Mouse (Mus musculus) limb, embryonic 12.5 days (tissue): ENCODE results near the gene Mlip. TPM values are rescaled to one million over a fixed set of nuclear protein-coding genes. Genes with fewer than 3 reads are reported as not detected.

Experiments
- ATAC-seq: fragments of 200-750 bp; cut with Nextera tagmentation; 2 replicates; pipeline ENCODE4 v1.8.0; 2017; ENCODE audit warnings: low read depth, moderate TSS enrichment; ENCODE audit not compliant: insufficient number of reproducible peaks, insufficient read depth, low FRiP score, low TSS enrichment
- H3K27ac ChIP-seq: fragments of 300-500 bp; sonication (generic); 2 replicates; pipeline ENCODE4 v1.5.1; 2016; ENCODE audit warnings: mild to moderate bottlenecking, moderate library complexity
- H3K27me3 ChIP-seq: fragments of 300-500 bp; sonication (generic); 2 replicates; pipeline ENCODE4 v1.6.1; 2016; ENCODE audit warnings: mild to moderate bottlenecking, moderate library complexity
- H3K36me3 ChIP-seq: fragments of 300-500 bp; sonication (generic); 2 replicates; pipeline ENCODE4 v1.6.1; 2016; ENCODE audit warnings: mild to moderate bottlenecking, moderate library complexity
- H3K4me1 ChIP-seq: fragments of 300-500 bp; sonication (generic); replicated peaks from 2 replicates; pipeline ENCODE4 v1.6.1; 2016
- H3K4me2 ChIP-seq: fragments of 300-500 bp; sonication (generic); 2 replicates; pipeline ENCODE4 v1.6.1; 2016; ENCODE audit warnings: mild to moderate bottlenecking, moderate library complexity
- H3K4me3 ChIP-seq: fragments of 300-500 bp; sonication (generic); replicated peaks from 2 replicates; pipeline ENCODE4 v1.5.1; 2016; ENCODE audit warnings: mild to moderate bottlenecking
- H3K9ac ChIP-seq: fragments of 300-500 bp; sonication (generic); replicated peaks from 2 replicates; pipeline ENCODE4 v1.6.1; 2016; ENCODE audit warnings: mild to moderate bottlenecking, moderate library complexity
- H3K9me3 ChIP-seq: fragments of 300-500 bp; sonication (generic); 2 replicates; pipeline ENCODE4 v1.6.1; 2016; ENCODE audit warnings: mild to moderate bottlenecking, moderate library complexity
- WGBS: fragments of 180-500 bp; shearing (Covaris S2); methylation state at CpG from one replicate; pipeline ENCODE4 v1.1.7; 2016; 5-methylcytosine and 5-hydroxymethylcytosine counted together
- polyA plus RNA-seq: library from polyadenylated mRNA; unstranded; fragments of >200 nt; fragmentation: Nextera tagmentation; extraction: Ambion mirVana; gene quantifications from 2 replicates; pipeline ENCODE4 v1.2.1, GENCODE M21; 2016

Gene Mlip
- polyA plus RNA-seq = 0.19 and 0.38 TPM in 2 replicates

DNA sequence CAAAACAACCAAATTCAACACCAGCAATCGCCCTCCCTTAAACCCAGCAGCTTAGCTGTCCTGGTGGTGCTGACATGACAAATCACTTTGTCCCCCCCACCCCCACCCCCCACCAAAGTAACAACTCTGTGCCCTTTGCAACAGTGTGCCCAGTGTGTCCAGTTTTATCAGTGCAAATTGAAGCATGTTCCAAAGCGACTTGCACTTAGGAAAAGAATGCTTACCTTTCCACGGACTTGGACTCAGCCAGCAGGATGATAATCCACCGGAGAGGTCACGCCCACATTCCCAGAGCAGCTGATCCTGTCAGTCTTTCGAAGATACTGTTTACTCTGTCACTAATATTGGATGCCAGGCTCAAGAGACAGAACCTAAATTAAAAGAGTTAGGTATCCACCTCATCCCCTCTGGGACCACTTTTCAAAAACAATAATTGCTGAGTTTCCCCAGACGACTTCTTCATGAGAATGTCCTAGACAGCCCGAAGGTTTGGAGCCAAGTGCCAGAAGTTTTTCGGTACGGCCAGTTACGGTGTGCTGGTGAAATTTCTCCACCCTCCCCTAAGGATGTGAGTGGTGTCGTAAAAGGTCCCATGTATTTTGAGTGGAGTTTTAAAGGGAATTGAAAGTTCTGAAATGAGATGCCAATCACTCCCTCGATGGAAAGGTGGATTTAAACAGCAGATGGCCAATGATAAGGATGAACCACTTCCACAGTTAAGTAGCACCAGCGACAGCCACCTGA lies at the start of gene Mlip:
TSS of gene Mlip (minus strand) at position 538 of the 744 bp plus-strand sequence.
- Histone ChIP-seq H3K9me3 (no peaks in the 10 kb centered on the region), H3K27me3 (no peaks in the 10 kb centered on the region), H3K4me1 (no peaks in the 10 kb centered on the region; the same call in 1 of the 2 replicates), H3K4me3 (no peak within 1 kb of the TSS), H3K27ac (no peak within 1 kb of the TSS), H3K36me3 (no peaks in the 10 kb centered on the region), H3K9ac (no peak within 1 kb of the TSS), H3K4me2 (no peak within 1 kb of the TSS)
- no peak for ATAC-seq
- WGBS = 60% methylated on average over 14 of the region's 14 CpGs

DNA sequence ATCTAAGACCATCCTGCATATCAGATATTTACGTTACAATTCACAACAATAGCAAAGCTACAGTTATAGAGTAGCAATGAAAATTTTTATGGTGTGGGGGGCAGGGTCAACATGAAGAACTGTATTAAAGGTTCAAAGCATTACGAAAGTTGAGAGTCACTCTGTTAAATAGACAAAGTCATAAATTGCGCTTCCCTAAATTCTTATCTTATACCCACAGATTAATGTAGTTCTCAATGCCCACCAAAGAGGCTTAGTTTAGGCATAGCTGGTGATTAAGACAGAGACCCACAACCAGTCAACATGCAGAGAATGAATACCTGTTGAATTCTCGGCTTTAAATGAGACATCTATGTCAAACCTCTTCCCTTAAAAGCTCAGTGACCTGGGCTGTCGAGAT lies 47.0 kb upstream of the Mlip start:
- Histone ChIP-seq H3K9ac (no peak overlapping the region), H3K4me2 (no peak overlapping the region), H3K4me1 (no peaks in the 10 kb centered on the region), H3K27ac (no peak overlapping the region), H3K4me3 (no peak overlapping the region), H3K36me3 (no peaks in the 10 kb centered on the region), H3K27me3 (no peaks in the 10 kb centered on the region), H3K9me3 (no peaks in the 10 kb centered on the region)
- WGBS = 91% methylated on average over 5 of the region's 5 CpGs
- ATAC-seq = no peak

DNA sequence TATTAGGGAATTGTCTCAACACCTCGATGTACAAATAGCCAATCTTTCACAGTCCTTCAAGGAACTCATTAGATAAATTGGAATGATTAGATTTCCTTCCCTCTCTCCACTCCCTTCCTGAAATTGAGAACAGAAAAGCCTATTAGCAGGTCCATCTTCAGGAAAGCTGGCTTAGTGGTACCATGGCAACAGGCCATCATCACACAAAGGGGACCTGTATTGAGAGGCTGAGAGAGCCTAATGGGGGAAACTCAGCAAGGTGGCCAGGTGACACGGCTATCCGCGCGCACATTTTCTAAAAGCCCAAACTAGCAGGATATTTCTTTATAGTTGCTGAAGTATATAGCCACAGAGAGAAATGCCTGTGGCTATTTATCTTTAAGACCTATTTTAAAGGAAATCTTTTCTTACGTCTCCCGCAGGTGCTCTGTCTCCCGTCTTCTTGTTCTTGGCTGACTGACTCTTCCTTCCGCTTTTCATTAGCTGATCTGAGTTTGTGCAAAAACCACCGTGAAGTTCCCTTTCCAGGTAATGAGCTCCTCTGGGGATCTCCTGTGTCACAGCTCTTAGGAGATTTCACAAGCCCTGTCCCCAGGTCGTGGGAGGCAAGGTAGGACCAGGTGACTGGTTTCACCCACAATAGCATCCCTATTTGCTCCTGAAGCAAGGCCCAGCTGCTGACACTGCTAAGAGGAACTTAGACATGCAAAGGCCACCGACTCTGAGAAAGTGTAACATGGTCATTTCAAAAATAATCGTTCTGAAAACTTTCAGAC lies 46.3 kb upstream of the Mlip start:
- H3K27me3 ChIP-seq = no peaks in the 10 kb centered on the region
- no peak for ATAC-seq
- 63% methylated on average over 13 of the region's 13 CpGs for WGBS
- no peak overlapping the region for H3K9ac ChIP-seq
- no peak overlapping the region for H3K4me3 ChIP-seq
- no peaks in the 10 kb centered on the region for H3K4me1 ChIP-seq
- H3K9me3 ChIP-seq = no peaks in the 10 kb centered on the region
- H3K36me3 ChIP-seq = no peaks in the 10 kb centered on the region
- no peak overlapping the region for H3K27ac ChIP-seq
- H3K4me2 ChIP-seq = no peak overlapping the region

DNA sequence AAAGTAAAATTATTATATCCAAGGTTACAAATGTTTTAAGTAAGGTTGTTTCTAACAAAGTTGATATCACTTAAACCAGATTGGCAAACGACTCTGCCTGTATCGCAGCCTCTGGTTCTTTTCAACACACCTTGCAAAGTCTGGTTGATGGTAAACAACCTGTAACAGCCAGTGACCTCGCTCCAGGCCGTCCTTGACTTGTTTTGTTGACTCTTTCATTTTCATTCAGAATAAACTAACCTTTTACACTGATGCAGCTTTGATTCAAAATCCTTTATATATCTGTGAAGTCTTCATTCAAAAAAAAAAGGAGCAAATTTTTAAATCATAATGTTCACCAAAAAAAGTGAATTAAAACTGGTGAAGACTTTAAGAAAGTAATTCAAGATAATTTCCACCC lies 44.3 kb upstream of the Mlip start:
- no peaks in the 10 kb centered on the region for H3K4me1 ChIP-seq
- H3K27me3 ChIP-seq = no peaks in the 10 kb centered on the region
- no peak overlapping the region for H3K9ac ChIP-seq
- H3K4me2 ChIP-seq = no peak overlapping the region
- no peak for ATAC-seq
- no peak overlapping the region for H3K27ac ChIP-seq
- no peaks in the 10 kb centered on the region for H3K9me3 ChIP-seq
- WGBS = 62% methylated on average over 4 of the region's 4 CpGs
- no peak overlapping the region for H3K4me3 ChIP-seq
- no peaks in the 10 kb centered on the region for H3K36me3 ChIP-seq

DNA sequence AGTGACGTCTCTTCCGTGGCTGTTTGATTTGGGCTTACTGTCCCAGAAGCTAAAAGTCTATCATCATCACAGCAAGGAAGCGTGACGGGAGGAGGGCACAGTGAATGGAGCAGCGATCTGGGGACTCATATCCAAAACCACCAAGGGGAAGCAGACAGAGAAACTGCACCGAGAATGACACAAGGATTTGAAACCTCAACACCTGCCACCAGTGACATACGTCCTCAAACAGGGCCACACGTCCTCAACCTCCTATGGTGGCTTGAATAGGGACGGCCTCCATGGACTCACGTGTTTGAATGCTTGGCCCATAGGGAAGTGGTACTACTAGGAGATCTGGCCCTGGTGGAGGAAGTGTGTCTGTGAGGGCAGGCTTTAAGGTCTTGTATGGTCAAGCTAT lies 38.5 kb upstream of the Mlip start:
- Histone ChIP-seq H3K9ac (no peak overlapping the region), H3K4me2 (no peak overlapping the region), H3K27ac (no peak overlapping the region), H3K4me3 (no peak overlapping the region), H3K9me3 (no peaks in the 10 kb centered on the region), H3K4me1 (no peaks in the 10 kb centered on the region), H3K27me3 (no peaks in the 10 kb centered on the region), H3K36me3 (no peaks in the 10 kb centered on the region)
- no peak for ATAC-seq
- 93% methylated on average over 10 of the region's 10 CpGs for WGBS

DNA sequence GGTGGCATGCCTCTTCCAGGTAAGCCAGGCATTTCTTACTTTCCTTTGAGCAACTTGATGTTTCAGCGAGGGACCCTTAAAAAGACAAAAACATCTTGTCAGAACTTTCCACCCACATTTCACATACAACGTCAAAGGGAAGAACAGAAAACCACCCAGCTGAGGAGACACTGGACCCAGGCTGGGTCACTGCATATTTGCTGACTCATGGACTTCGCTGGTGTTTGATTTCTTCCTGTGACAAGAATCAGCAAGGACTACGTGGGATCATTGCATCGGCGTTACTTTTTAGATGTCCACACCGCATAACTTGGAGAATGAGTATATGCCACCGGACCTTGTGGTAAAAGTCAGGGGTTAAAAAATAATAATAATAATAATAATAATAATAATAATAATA lies 36.2 kb upstream of the Mlip start:
- Histone ChIP-seq H3K27ac (no peak overlapping the region), H3K4me3 (no peak overlapping the region), H3K9me3 (no peaks in the 10 kb centered on the region), H3K4me1 (0 out of 2 replicates have a peak, but pooled peaks cover 6% of the 10 kb centered on the region), H3K4me2 (no peak overlapping the region), H3K27me3 (no peaks in the 10 kb centered on the region), H3K9ac (no peak overlapping the region), H3K36me3 (no peaks in the 10 kb centered on the region)
- 88% methylated on average over 8 of the region's 8 CpGs for WGBS
- no peak for ATAC-seq

DNA sequence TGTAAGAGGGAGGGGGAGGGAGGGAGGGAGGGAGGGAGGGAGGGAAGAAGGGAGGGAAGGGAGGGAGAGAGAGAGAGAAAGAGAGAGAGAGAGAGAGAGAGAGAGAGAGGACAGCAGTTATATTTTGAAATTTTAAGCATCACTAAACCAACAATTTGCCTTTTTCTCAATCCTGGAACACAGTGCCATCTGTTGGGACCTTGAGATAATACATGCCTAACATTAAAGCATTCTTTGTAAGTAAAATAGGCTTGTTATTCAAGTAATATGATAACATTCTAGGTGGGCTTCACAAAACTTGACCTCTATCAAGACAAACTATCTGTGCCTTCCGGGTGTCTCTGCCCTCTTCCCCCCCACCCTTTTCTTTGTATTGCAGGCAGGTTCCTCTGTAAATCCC lies 34.0 kb upstream of the Mlip start:
- Histone ChIP-seq H3K4me3 (no peak overlapping the region), H3K27me3 (no peaks in the 10 kb centered on the region), H3K36me3 (no peaks in the 10 kb centered on the region), H3K4me1 (peaks cover 15% of the 10 kb centered on the region), H3K4me2 (no peak overlapping the region), H3K27ac (no peak overlapping the region), H3K9me3 (no peaks in the 10 kb centered on the region), H3K9ac (no peak overlapping the region)
- ATAC-seq = no peak
- WGBS = 46% methylated on average over 1 of the region's 1 CpGs

DNA sequence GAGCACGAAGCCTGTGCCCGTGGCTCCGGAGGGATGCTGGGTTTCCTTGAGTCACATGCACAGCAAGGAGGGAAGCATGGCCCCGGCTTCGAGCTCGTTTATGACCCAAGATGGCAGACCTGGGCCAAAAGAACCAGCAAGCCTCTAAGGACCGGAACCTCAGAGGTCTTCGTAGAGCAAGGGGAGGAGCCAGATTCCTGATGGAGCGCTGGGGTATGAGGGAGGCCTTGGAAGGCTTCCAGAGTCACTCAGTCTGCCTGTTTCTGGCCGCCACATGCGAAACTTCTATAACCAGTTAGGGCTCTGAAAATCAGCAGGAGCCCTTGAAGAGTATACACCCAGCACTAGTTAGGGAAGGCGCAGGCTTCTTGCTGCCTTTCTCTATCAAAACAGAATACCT lies 32.8 kb upstream of the Mlip start:
- no peak overlapping the region for H3K9ac ChIP-seq
- H3K4me2 ChIP-seq = 0 out of 2 replicates have a peak overlapping the region, but pooled peaks have one; percentile 1
- H3K36me3 ChIP-seq = no peaks in the 10 kb centered on the region
- H3K4me3 ChIP-seq = no peak overlapping the region
- H3K27me3 ChIP-seq = no peaks in the 10 kb centered on the region
- H3K27ac ChIP-seq = no peak overlapping the region
- peaks cover 15% of the 10 kb centered on the region for H3K4me1 ChIP-seq
- H3K9me3 ChIP-seq = no peaks in the 10 kb centered on the region
- ATAC-seq = no peak
- WGBS = 73% methylated on average over 12 of the region's 12 CpGs

DNA sequence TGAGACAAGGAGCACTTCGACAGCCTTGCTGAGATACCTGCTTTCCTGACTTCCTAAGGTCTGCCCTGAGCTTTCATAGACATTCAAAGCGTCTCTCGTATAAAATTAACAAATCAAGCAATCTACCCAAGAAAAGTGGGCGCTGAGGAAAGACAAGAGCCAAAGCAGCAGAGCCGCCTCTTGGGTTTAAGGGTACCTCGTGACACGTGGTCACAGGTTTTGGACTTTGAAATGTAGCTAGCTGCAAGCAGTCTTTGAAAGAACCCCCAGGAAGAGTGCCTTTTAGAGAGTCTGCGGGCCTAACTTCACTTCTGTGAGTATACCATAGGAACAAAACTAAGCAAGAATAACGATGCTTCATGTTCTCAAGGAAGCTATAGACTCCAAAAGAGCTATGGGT lies 31.9 kb upstream of the Mlip start:
- Histone ChIP-seq H3K27me3 (no peaks in the 10 kb centered on the region), H3K27ac (no peak overlapping the region), H3K36me3 (no peaks in the 10 kb centered on the region), H3K4me2 (no peak overlapping the region), H3K4me1 (peaks cover 15% of the 10 kb centered on the region), H3K4me3 (no peak overlapping the region), H3K9ac (no peak overlapping the region), H3K9me3 (no peaks in the 10 kb centered on the region)
- 86% methylated on average over 9 of the region's 9 CpGs for WGBS
- ATAC-seq = no peak

DNA sequence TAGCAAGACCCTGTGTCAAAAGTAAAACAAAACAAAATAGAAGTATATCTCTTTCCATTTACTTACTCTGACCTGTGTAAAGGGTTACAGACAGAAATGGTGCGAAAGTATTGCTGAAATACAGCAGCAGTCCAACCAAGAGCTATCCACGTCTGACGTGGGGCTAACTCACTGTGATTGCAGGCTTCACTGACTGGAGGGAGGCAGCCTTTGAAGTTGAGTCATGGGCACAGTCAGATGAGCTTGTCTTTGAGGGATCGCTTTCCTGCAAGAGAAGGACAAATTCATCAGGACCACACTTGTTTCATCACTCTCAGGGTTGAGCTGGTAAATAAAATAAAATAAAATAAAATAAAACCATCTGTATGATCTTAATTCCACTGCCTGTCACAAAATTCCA lies 31.2 kb upstream of the Mlip start:
- no peak overlapping the region for H3K9ac ChIP-seq
- H3K36me3 ChIP-seq = no peaks in the 10 kb centered on the region
- H3K9me3 ChIP-seq = no peaks in the 10 kb centered on the region
- ATAC-seq = no peak
- no peak overlapping the region for H3K4me2 ChIP-seq
- no peaks in the 10 kb centered on the region for H3K27me3 ChIP-seq
- peaks cover 15% of the 10 kb centered on the region for H3K4me1 ChIP-seq
- H3K4me3 ChIP-seq = no peak overlapping the region
- no peak overlapping the region for H3K27ac ChIP-seq
- WGBS = 49% methylated on average over 4 of the region's 4 CpGs

DNA sequence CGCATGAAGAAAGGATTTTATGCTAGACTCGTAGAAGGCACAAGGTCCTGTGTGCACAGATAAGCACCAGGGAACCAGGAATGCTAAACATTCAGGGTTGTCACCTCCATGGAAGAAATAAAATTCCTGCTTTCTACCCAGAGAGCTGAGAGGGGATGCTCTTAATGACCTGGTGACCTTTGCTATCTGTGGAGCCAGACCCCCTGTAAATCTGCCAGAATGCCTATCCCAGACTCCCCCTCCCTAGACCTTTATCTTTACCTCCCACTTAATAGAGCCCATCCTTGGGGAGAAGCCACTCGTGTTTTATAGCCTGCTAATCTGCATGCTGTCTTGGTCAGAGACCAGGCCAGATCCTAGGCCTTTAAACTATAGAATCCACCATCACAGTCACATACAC lies 29.7 kb upstream of the Mlip start:
- Histone ChIP-seq H3K4me3 (no peak overlapping the region), H3K27ac (no peak overlapping the region), H3K4me2 (no peak overlapping the region), H3K9ac (no peak overlapping the region), H3K36me3 (no peaks in the 10 kb centered on the region), H3K9me3 (no peaks in the 10 kb centered on the region), H3K27me3 (no peaks in the 10 kb centered on the region), H3K4me1 (peaks cover 15% of the 10 kb centered on the region)
- ATAC-seq = no peak
- 22% methylated on average over 3 of the region's 3 CpGs for WGBS
